Comparison of ENCODE assay signal across 9 mouse cellular contexts in the genomic region with DNA sequence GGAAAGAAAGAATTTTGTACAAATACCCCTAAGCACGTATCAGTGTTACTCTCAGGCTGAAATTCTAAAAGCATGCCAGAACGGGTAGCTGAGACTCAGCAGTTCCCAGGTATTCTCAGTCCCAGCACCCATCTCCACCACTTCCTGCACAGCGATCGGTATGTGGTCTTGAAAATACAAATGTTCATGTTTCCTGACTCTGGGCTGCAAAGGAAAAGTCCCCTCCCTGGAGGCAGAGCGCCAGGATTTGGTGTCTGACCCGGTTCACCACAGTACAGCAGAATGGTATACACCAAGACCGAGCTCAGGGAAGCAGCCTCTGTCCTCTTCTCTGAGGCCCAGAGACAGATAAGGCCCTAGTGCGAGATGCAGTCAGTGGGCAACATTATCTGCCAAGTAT.
A peak's percentile ranks its signal among the peaks of the same experiment; 100 is the strongest.
DNase-seq lines count a peak whose midpoint lies in the region; ATAC-seq and TF ChIP-seq lines count a peak whose summit lies in the region.
"Had no signal": no experiment of that assay in that cellular context is flagged by ENCODE, and none has a peak within 500 bp of the region (broad histone marks: within the 10 kb centered on the region; RNA-seq: fewer than 3 reads in every experiment).

No protein-coding gene starts in this region.

- no peaks in the 10 kb centered on the region for H3K27me3 ChIP-seq in heart, embryonic 13.5 days (replicated peaks)
- no peaks in the 10 kb centered on the region for H3K27me3 ChIP-seq in limb, embryonic 14.5 days (ENCODE audit: control insufficient read depth, insufficient read depth, low read length)
- H3K27me3 ChIP-seq: megakaryocyte, embryonic 14.5 days had no signal

- H3K36me3 ChIP-seq in heart, embryonic 13.5 days, result no peaks in the 10 kb centered on the region
- no peaks in the 10 kb centered on the region for H3K36me3 ChIP-seq in limb, embryonic 14.5 days (ENCODE audit: control insufficient read depth, insufficient read depth, low read length)

- peaks cover 88% of the 10 kb centered on the region for H3K4me1 ChIP-seq in heart, embryonic 13.5 days
- peaks cover 55% of the 10 kb centered on the region for H3K4me1 ChIP-seq in limb, embryonic 14.5 days (ENCODE audit: control insufficient read depth, insufficient read depth, low read length)
- H3K4me1 ChIP-seq: megakaryocyte, embryonic 14.5 days had no signal

- no peak for TF ChIP-seq POLR2A in limb, embryonic 14.5 days (IDR thresholded peaks at IDR 0.05; ENCODE audit: borderline replicate concordance, extremely low read depth, insufficient read depth, insufficient read length)

- H3K4me3 ChIP-seq in heart, embryonic 13.5 days, result no peak overlapping the region
- no peak overlapping the region for H3K4me3 ChIP-seq in limb, embryonic 14.5 days (replicated peaks; ENCODE audit: low read length)
- H3K4me3 ChIP-seq: megakaryocyte, embryonic 14.5 days had no signal

- no peaks in the 10 kb centered on the region for H3K9me3 ChIP-seq in heart, embryonic 13.5 days
- no peaks in the 10 kb centered on the region for H3K9me3 ChIP-seq in limb, embryonic 14.5 days (ENCODE audit: control insufficient read depth, low read length)

- peak; percentile 47 for DNase-seq in cerebellum, adult 11-12 months
- DNase-seq in cerebellum, adult 9-11 months, result no peak
- DNase-seq in adrenal gland, postnatal 10 days, result peak; percentile 47
- DNase-seq in limb, embryonic 14.5 days (ENCODE audit: low spot score), result peak; percentile 15
- DNase-seq in ovary, postnatal 14 days (ENCODE audit: low spot score), result no peak
- DNase-seq in thymus, adult 18-20 months, result no peak

- H3K27ac ChIP-seq in heart, embryonic 13.5 days (replicated peaks), result peak overlapping the region; percentile 83
- peak overlapping the region; percentile 52; the same call in 1 of the 2 replicates for H3K27ac ChIP-seq in limb, embryonic 14.5 days (replicated peaks; ENCODE audit: low read depth, low read length)

- 20% methylated on average over 8 of the region's 8 CpGs for WGBS in heart, embryonic 13.5 days
- 52% methylated on average over 8 of the region's 8 CpGs for WGBS in limb, embryonic 14.5 days

- ATAC-seq in heart, embryonic 13.5 days (ENCODE audit: extremely low read depth, insufficient number of reproducible peaks, low FRiP score, low TSS enrichment), result no peak
- ATAC-seq in limb, embryonic 14.5 days (ENCODE audit: low FRiP score, low read depth), result no peak
- ATAC-seq in CD4-positive, CD25-positive, alpha-beta regulatory T cell, adult 4 months, result no peak

- peak overlapping the region; percentile 70 for H3K9ac ChIP-seq in heart, embryonic 13.5 days
- no peak overlapping the region for H3K9ac ChIP-seq in limb, embryonic 14.5 days (ENCODE audit: low read depth, low read length, severe bottlenecking)

- peak overlapping the region; percentile 43 for H3K4me2 ChIP-seq in heart, embryonic 13.5 days
- no peak overlapping the region for H3K4me2 ChIP-seq in limb, embryonic 14.5 days (replicated peaks; ENCODE audit: low read depth, low read length, severe bottlenecking)

Comparison
In these comparisons a context has a peak if more than half of its experiments do, and no peak if none do; other contexts are left out.
1. DNase-seq: peak in cerebellum, adult 11-12 months (single experiment), adrenal gland, postnatal 10 days (single experiment) and limb, embryonic 14.5 days (single experiment); none in cerebellum, adult 9-11 months (single experiment), ovary, postnatal 14 days (single experiment) and thymus, adult 18-20 months (0 of 2).